Mouse (Mus musculus) spleen, adult 2 months (tissue): Measurements from ENCODE around the gene Rpl6.

Source experiments
- CTCF ChIP-seq: fragments of 200-500 bp; IDR thresholded peaks from 2 replicates; pipeline ENCODE4 v1.5.1; 2011; ENCODE audit warnings: mild to moderate bottlenecking, inconsistent platforms; ENCODE audit not compliant: insufficient read depth, insufficient read length, insufficient replicate concordance; ENCODE audit errors: extremely low read depth
- POLR2A ChIP-seq: fragments of 200-500 bp; IDR thresholded peaks from 2 replicates; pipeline ENCODE4 v1.6.1; 2011; ENCODE audit warnings: low read depth, low read length, inconsistent platforms

DNA sequence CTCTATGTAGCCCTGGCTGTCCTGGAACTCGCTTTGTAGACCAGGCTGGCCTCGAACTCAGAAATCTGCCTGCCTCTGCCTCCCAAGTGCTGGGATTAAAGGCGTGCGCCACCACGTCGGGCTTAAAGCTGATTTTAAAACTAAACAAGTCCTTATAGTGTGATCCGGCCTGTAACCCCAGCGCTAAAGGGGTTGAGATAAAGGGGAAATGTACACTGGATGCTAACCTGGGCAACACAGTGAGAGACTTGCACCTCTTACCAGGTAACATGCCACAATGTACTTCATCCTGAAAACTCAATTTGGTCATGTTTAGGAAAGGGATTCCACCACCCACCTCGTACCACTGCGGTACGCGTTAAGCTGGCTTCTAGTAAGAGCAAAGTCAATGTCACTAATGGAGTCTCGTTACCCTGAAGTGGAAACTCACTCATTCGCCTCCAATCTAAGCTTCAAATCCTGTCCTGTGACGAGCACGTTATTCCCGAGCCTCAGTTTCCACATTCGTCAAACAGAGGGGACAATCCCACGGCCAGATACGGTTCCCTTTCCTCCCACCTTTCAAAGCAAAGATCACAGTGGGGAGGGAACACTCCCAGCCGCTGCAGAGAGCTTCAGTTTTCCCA lies 14.0 kb upstream of the Rpl6 start:
- TF ChIP-seq POLR2A (no peak), CTCF (no peak)
